Mouse (Mus musculus): ENCODE results near the gene Aes. TPM values are rescaled to one million over a fixed set of nuclear protein-coding genes. Genes with fewer than 3 reads are reported as not detected.

Gene Aes
- polyA plus RNA-seq, 1 experiment from 2014 or later, result 324 TPM

DNA sequence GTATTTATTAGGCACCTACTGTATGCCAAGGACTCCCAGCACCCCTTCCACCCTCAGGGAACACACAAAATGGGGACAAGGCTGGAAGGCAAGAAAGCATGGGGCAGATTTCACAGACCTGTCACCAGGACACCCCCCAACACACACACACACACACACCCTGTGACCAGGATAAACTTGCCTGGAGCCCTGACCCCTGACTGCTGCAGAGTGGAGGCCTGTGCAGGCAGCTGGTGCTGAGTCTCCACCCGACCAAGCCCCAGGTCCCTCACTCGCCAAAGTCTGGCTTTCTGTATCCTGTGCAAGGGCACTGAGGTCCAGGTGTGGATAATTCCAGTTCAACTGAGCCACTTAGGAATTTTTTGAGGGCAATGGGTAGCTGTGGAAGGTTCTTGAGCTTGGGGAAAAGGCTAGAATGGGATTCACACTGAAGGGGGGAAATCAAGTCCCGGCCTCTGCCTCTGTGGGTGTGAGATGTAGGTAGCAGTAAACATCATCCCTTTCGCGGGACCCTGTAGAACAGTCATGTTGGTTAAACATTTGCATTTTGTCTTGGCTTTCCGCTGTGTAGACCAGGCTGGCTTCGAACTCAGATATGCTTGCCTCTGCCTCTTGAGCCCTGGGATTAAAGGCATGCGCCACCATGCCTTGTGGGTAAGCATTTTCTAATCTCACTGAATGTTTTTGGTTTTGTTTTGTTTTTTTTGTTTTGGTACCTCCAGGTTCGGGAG lies 10.4 kb downstream of the Aes start:
- H3K9me3 ChIP-seq (ENCODE audit: control insufficient read depth, low read length), result no peaks in the 10 kb centered on the region
- H3K4me1 ChIP-seq (replicated peaks; ENCODE audit: control insufficient read depth, insufficient read depth, low read length), result peaks cover 40% of the 10 kb centered on the region
- ATAC-seq (replicated peaks; ENCODE audit: low FRiP score) (no peak), DNase-seq (ENCODE audit: low spot score) (peak; percentile 67)
- peaks cover 70% of the 10 kb centered on the region for H3K27me3 ChIP-seq (ENCODE audit: control insufficient read depth, insufficient read depth, low read length)
- no peak overlapping the region for H3K4me3 ChIP-seq (ENCODE audit: low read depth, low read length)
- no peak overlapping the region for H3K9ac ChIP-seq (ENCODE audit: low read length)
- 31% methylated on average over 9 of the region's 9 CpGs for WGBS
- H3K36me3 ChIP-seq (ENCODE audit: control insufficient read depth, insufficient read depth, low read length), result peaks cover 2% of the 10 kb centered on the region; the same call in 1 of the 2 replicates
- H3K27ac ChIP-seq (ENCODE audit: low read depth, low read length), result no peak overlapping the region; the same call in 1 of the 2 replicates
- no peak overlapping the region for H3K4me2 ChIP-seq (ENCODE audit: low read depth, low read length, severe bottlenecking)

DNA sequence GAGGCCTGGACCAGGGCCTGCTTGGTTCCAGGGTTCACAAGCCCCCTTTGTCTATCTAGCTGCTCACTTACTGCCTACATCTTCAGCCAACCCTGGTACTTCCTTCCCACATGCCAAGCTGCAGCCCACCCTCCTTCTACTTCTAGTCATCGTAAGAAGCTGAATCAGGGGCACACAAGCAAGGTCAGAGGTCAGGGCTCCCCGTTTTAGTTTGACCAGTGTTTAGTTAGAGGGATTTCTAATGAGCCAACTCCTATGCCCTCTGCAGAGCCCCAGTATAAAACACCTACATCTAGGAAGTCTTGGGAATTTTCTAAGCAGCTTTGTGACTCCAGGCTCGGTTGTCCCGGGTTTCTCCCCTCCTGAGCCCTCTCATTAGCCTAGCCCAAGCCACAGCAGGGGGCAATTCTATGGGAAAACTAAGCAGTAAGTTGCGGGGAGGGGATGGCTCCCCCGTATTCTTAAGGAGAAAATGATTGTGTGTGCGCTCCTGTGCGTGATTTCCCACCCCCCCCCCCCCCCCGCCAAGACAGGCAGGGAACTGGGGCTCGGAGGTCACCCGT lies 11.0 kb downstream of the Aes start:
- WGBS, result 0% methylated on average over 10 of the region's 11 CpGs
- ATAC-seq (replicated peaks; ENCODE audit: low FRiP score) (peak; percentile 21), DNase-seq (ENCODE audit: low spot score) (no peak)
- H3K4me1 ChIP-seq (replicated peaks; ENCODE audit: control insufficient read depth, insufficient read depth, low read length), result peaks cover 41% of the 10 kb centered on the region
- peak overlapping the region; percentile 65 for H3K27ac ChIP-seq (ENCODE audit: low read depth, low read length)
- H3K9ac ChIP-seq (ENCODE audit: low read length), result no peak overlapping the region; the same call in 1 of the 2 replicates
- peaks cover 2% of the 10 kb centered on the region; the same call in 1 of the 2 replicates for H3K36me3 ChIP-seq (ENCODE audit: control insufficient read depth, insufficient read depth, low read length)
- peak overlapping the region; percentile 30; the same call in 1 of the 2 replicates for H3K4me3 ChIP-seq (ENCODE audit: low read depth, low read length)
- H3K27me3 ChIP-seq (ENCODE audit: control insufficient read depth, insufficient read depth, low read length), result peaks cover 69% of the 10 kb centered on the region
- H3K9me3 ChIP-seq (ENCODE audit: control insufficient read depth, low read length), result no peaks in the 10 kb centered on the region
- peak overlapping the region; percentile 69 for H3K4me2 ChIP-seq (ENCODE audit: low read depth, low read length, severe bottlenecking)

- H3K9me3 ChIP-seq (ENCODE audit: control insufficient read depth, low read length), result no peaks in the 10 kb centered on the region
- peaks cover 70% of the 10 kb centered on the region for H3K27me3 ChIP-seq (ENCODE audit: control insufficient read depth, insufficient read depth, low read length)
- no peaks in the 10 kb centered on the region for H3K36me3 ChIP-seq (ENCODE audit: control insufficient read depth, insufficient read depth, low read length)
- DNase-seq (ENCODE audit: low spot score) (peak; percentile 99), ATAC-seq (replicated peaks; ENCODE audit: low FRiP score) (peak; percentile 78)
- WGBS, result 0% methylated on average over 32 of the region's 34 CpGs
- peak overlapping the region; percentile 65 for H3K27ac ChIP-seq (ENCODE audit: low read depth, low read length)
- H3K4me1 ChIP-seq (replicated peaks; ENCODE audit: control insufficient read depth, insufficient read depth, low read length), result peaks cover 47% of the 10 kb centered on the region
- peak overlapping the region; percentile 30 for H3K4me3 ChIP-seq (ENCODE audit: low read depth, low read length)
- H3K4me2 ChIP-seq (ENCODE audit: low read depth, low read length, severe bottlenecking), result peak overlapping the region; percentile 69
- H3K9ac ChIP-seq (ENCODE audit: low read length), result no peak overlapping the region; the same call in 1 of the 2 replicates
Measured at GRCm38 (mm10) chr10:81570831-81571500, 11.7 kb downstream of the Aes start.

- Histone ChIP-seq H3K9me3 (ENCODE audit: control insufficient read depth, low read length) (no peaks in the 10 kb centered on the region), H3K4me2 (ENCODE audit: low read depth, low read length, severe bottlenecking) (peak overlapping the region; percentile 69), H3K9ac (ENCODE audit: low read length) (no peak overlapping the region; the same call in 1 of the 2 replicates), H3K4me1 (replicated peaks; ENCODE audit: control insufficient read depth, insufficient read depth, low read length) (peaks cover 48% of the 10 kb centered on the region), H3K27me3 (ENCODE audit: control insufficient read depth, insufficient read depth, low read length) (peaks cover 70% of the 10 kb centered on the region), H3K36me3 (ENCODE audit: control insufficient read depth, insufficient read depth, low read length) (no peaks in the 10 kb centered on the region), H3K4me3 (ENCODE audit: low read depth, low read length) (peak overlapping the region; percentile 30), H3K27ac (ENCODE audit: low read depth, low read length) (0 out of 2 replicates have a peak overlapping the region, but pooled peaks have one; percentile 53)
- ATAC-seq (replicated peaks; ENCODE audit: low FRiP score) (peak; percentile 91), DNase-seq (ENCODE audit: low spot score) (peak; percentile 95)
- WGBS, result 0% methylated on average over 18 of the region's 18 CpGs
Measured at GRCm38 (mm10) chr10:81571501-81571876, 12.2 kb downstream of the Aes start.

- under 1% methylated on average over 9 of the region's 9 CpGs for WGBS
- peak overlapping the region; percentile 69 for H3K4me2 ChIP-seq (ENCODE audit: low read depth, low read length, severe bottlenecking)
- H3K9me3 ChIP-seq (ENCODE audit: control insufficient read depth, low read length), result no peaks in the 10 kb centered on the region
- H3K4me1 ChIP-seq (replicated peaks; ENCODE audit: control insufficient read depth, insufficient read depth, low read length), result peaks cover 48% of the 10 kb centered on the region
- peaks cover 71% of the 10 kb centered on the region for H3K27me3 ChIP-seq (ENCODE audit: control insufficient read depth, insufficient read depth, low read length)
- H3K27ac ChIP-seq (ENCODE audit: low read depth, low read length), result no peak overlapping the region
- no peaks in the 10 kb centered on the region for H3K36me3 ChIP-seq (ENCODE audit: control insufficient read depth, insufficient read depth, low read length)
- H3K9ac ChIP-seq (ENCODE audit: low read length), result no peak overlapping the region; the same call in 1 of the 2 replicates
- H3K4me3 ChIP-seq (ENCODE audit: low read depth, low read length), result no peak overlapping the region
- ATAC-seq (replicated peaks; ENCODE audit: low FRiP score) (no peak), DNase-seq (ENCODE audit: low spot score) (no peak)
Measured at GRCm38 (mm10) chr10:81572133-81572671, 12.9 kb downstream of the Aes start.

- Histone ChIP-seq H3K4me1 (replicated peaks; ENCODE audit: control insufficient read depth, insufficient read depth, low read length) (peaks cover 48% of the 10 kb centered on the region), H3K4me3 (ENCODE audit: low read depth, low read length) (no peak overlapping the region), H3K4me2 (ENCODE audit: low read depth, low read length, severe bottlenecking) (no peak overlapping the region), H3K36me3 (ENCODE audit: control insufficient read depth, insufficient read depth, low read length) (no peaks in the 10 kb centered on the region), H3K27ac (ENCODE audit: low read depth, low read length) (no peak overlapping the region), H3K9ac (ENCODE audit: low read length) (no peak overlapping the region), H3K9me3 (ENCODE audit: control insufficient read depth, low read length) (no peaks in the 10 kb centered on the region), H3K27me3 (ENCODE audit: control insufficient read depth, insufficient read depth, low read length) (peaks cover 69% of the 10 kb centered on the region)
- no peak for ATAC-seq (replicated peaks; ENCODE audit: low FRiP score)
- WGBS, result 9% methylated on average over 9 of the region's 9 CpGs
- no peak for DNase-seq (ENCODE audit: low spot score)
Measured at GRCm38 (mm10) chr10:81572975-81573374, 13.7 kb downstream of the Aes start.

GRCm38 (mm10) chr10:81574081-81575056 lies 15.1 kb downstream of the Aes start, which contains the start of gene Tle2:
TSS of gene Tle2 (plus strand) at chr10:81574561.
- no peak for DNase-seq (ENCODE audit: low spot score)
- Histone ChIP-seq H3K27me3 (ENCODE audit: control insufficient read depth, insufficient read depth, low read length) (peaks cover 64% of the 10 kb centered on the region), H3K27ac (ENCODE audit: low read depth, low read length) (no peak within 1 kb of the TSS), H3K4me1 (replicated peaks; ENCODE audit: control insufficient read depth, insufficient read depth, low read length) (peaks cover 37% of the 10 kb centered on the region), H3K9ac (ENCODE audit: low read length) (peak within 1 kb of the TSS; percentile 53), H3K36me3 (ENCODE audit: control insufficient read depth, insufficient read depth, low read length) (no peaks in the 10 kb centered on the region), H3K4me3 (ENCODE audit: low read depth, low read length) (peak within 1 kb of the TSS; percentile 39), H3K9me3 (ENCODE audit: control insufficient read depth, low read length) (no peaks in the 10 kb centered on the region), H3K4me2 (ENCODE audit: low read depth, low read length, severe bottlenecking) (peak within 1 kb of the TSS; percentile 54)
- ATAC-seq (replicated peaks; ENCODE audit: low FRiP score), result no peak
- WGBS, result 19% methylated on average over 10 of the region's 10 CpGs

All from forebrain, embryonic 11.5 days (tissue).